ENCODE assay signal across 8 mouse cellular contexts in the genomic region with DNA sequence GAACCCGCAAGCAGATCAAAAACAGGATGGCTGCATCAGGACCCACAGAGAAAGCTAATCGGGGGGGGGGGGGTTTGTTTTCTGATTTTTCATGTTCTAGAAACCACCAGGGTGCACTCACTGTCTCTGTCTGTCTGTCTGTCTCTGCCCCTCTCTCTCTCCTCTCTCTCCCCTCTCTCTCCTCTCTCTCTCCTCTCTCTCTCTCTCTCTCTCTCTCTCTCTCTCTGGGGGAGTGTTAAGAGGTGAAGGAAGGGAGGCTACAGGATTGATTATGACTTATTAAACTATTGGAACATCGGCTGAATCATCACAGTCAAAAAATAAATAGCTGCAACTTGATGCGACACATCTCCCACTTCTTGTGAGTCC. TPM values are rescaled to one million over a fixed set of nuclear protein-coding genes. Genes with fewer than 3 reads are reported as not detected.
DNase-seq lines count a peak whose midpoint lies in the region; ATAC-seq and TF ChIP-seq lines count a peak whose summit lies in the region.

No protein-coding gene starts in this region.

- no peak for TF ChIP-seq CTCF in cerebellum, adult 2 months (IDR thresholded peaks at IDR 0.05; ENCODE audit: borderline replicate concordance, insufficient read depth, low read depth, low read length)
- no peak for TF ChIP-seq CTCF in spleen, adult 2 months (IDR thresholded peaks at IDR 0.05; ENCODE audit: extremely low read depth, insufficient read depth, insufficient read length, insufficient replicate concordance)
- TF ChIP-seq CTCF in stomach, postnatal 0 days (IDR thresholded peaks at IDR 0.05; ENCODE audit: low read depth) = no peak

- no peak for ATAC-seq in cerebellum, adult (ENCODE audit: insufficient number of reproducible peaks, low FRiP score, low TSS enrichment)
- no peak for ATAC-seq in liver, embryonic 13.5 days (ENCODE audit: low read depth)
- ATAC-seq in stomach, postnatal 0 days (ENCODE audit: low FRiP score, low TSS enrichment) = no peak

- peak overlapping the region; percentile 55 for H3K4me3 ChIP-seq in cerebellum, adult 2 months (replicated peaks; ENCODE audit: insufficient read depth, low read depth, low read length)
- H3K4me3 ChIP-seq in spleen, adult 2 months (ENCODE audit: extremely low read depth, insufficient read depth, insufficient read length) = peak overlapping the region; percentile 51
- H3K4me3 ChIP-seq in liver, embryonic 13.5 days (replicated peaks) = peak overlapping the region; percentile 49; the same call in 1 of the 2 replicates
- H3K4me3 ChIP-seq in stomach, postnatal 0 days (ENCODE audit: low read depth, low read length) = peak overlapping the region; percentile 32; the same call in 1 of the 2 replicates

- H3K4me2 ChIP-seq in liver, embryonic 13.5 days = peak overlapping the region; percentile 65
- peak overlapping the region; percentile 74 for H3K4me2 ChIP-seq in stomach, postnatal 0 days (replicated peaks; ENCODE audit: low read depth)

- no peak overlapping the region for H3K27ac ChIP-seq in cerebellum, adult 2 months (ENCODE audit: insufficient read depth, low read length)
- no peak overlapping the region for H3K27ac ChIP-seq in spleen, adult 2 months (ENCODE audit: insufficient read depth, low read length)
- H3K27ac ChIP-seq in liver, embryonic 13.5 days = 0 out of 2 replicates have a peak overlapping the region, but pooled peaks have one; percentile 58
- no peak overlapping the region for H3K27ac ChIP-seq in stomach, postnatal 0 days (replicated peaks)

- no peaks in the 10 kb centered on the region for H3K9me3 ChIP-seq in liver, embryonic 13.5 days (replicated peaks)
- no peaks in the 10 kb centered on the region for H3K9me3 ChIP-seq in stomach, postnatal 0 days (ENCODE audit: control insufficient read depth, low read length)

- no peak for TF ChIP-seq POLR2A in cerebellum, adult 2 months (IDR thresholded peaks at IDR 0.05; ENCODE audit: borderline replicate concordance, insufficient read depth, low read length)
- no peak for TF ChIP-seq POLR2A in spleen, adult 2 months (IDR thresholded peaks at IDR 0.05; ENCODE audit: low read depth, low read length)

- H3K36me3 ChIP-seq in spleen, adult 2 months (ENCODE audit: control insufficient read depth, insufficient read depth, low read length) = no peaks in the 10 kb centered on the region
- no peaks in the 10 kb centered on the region for H3K36me3 ChIP-seq in liver, embryonic 13.5 days
- H3K36me3 ChIP-seq in stomach, postnatal 0 days (ENCODE audit: control insufficient read depth, insufficient read depth, low read length) = no peaks in the 10 kb centered on the region

- no peaks in the 10 kb centered on the region for H3K27me3 ChIP-seq in cerebellum, adult 2 months (ENCODE audit: control insufficient read depth, insufficient read depth, low read length)
- peaks cover 10% of the 10 kb centered on the region for H3K27me3 ChIP-seq in spleen, adult 2 months (ENCODE audit: control insufficient read depth, insufficient read depth, low read length)
- peaks cover 49% of the 10 kb centered on the region for H3K27me3 ChIP-seq in liver, embryonic 13.5 days
- H3K27me3 ChIP-seq in stomach, postnatal 0 days (ENCODE audit: control insufficient read depth, insufficient read depth, low read length) = 0 out of 2 replicates have a peak, but pooled peaks cover 3% of the 10 kb centered on the region

- no peak overlapping the region; the same call in 1 of the 2 replicates for H3K9ac ChIP-seq in liver, embryonic 13.5 days
- H3K9ac ChIP-seq in stomach, postnatal 0 days (ENCODE audit: low read length) = peak overlapping the region; percentile 38; the same call in 1 of the 2 replicates

- H3K4me1 ChIP-seq in cerebellum, adult 2 months (ENCODE audit: control insufficient read depth, insufficient read depth, low read length) = peaks cover 7% of the 10 kb centered on the region; the same call in 1 of the 2 replicates
- H3K4me1 ChIP-seq in spleen, adult 2 months (ENCODE audit: control insufficient read depth, insufficient read depth, insufficient read length) = peaks cover 14% of the 10 kb centered on the region
- peaks cover 14% of the 10 kb centered on the region; the same call in 1 of the 2 replicates for H3K4me1 ChIP-seq in liver, embryonic 13.5 days (replicated peaks)
- H3K4me1 ChIP-seq in stomach, postnatal 0 days (replicated peaks; ENCODE audit: control insufficient read depth, insufficient read depth) = 0 out of 2 replicates have a peak, but pooled peaks cover 5% of the 10 kb centered on the region

- no peak for DNase-seq in cerebellum, adult 2 months
- no peak for DNase-seq in spleen, adult 2 months (ENCODE audit: low read depth in 1 of 2, low spot score in 2 of 2)
- no peak for DNase-seq in spleen, adult 18-20 months
- no peak for DNase-seq in liver, embryonic 13.5 days
- no peak for DNase-seq in stomach, postnatal 0 days (ENCODE audit: low spot score)
- DNase-seq in cerebellum, postnatal 10 days = no peak
- DNase-seq in urinary bladder, postnatal 10 days (ENCODE audit: low spot score) = no peak

- 27% methylated on average over 4 of the region's 4 CpGs for WGBS in cerebellum, adult 2 months
- 9% methylated on average over 4 of the region's 4 CpGs for WGBS in spleen, adult 2 months
- WGBS in liver, embryonic 13.5 days (ENCODE audit: insufficient replicate concordance) = 19% methylated on average over 4 of the region's 4 CpGs
- WGBS in stomach, postnatal 0 days = 34% methylated on average over 4 of the region's 4 CpGs

- no peak for TF ChIP-seq EP300 in stomach, postnatal 0 days (optimal IDR thresholded peaks at IDR 0.05)

RNA-seq across cellular contexts. Expression of gene Sstr2, which starts 0.9 kb away (rescaled TPM):
- polyA plus RNA-seq in cerebellum, adult 2 months (2012; rRNA removed) = 3.3 and 4.0 TPM in 2 replicates
- polyA plus RNA-seq in spleen, adult 2 months (2012; rRNA removed) = 0.19 and 0.25 TPM in 2 replicates
- 2.7 and 2.9 TPM in 2 replicates for polyA plus RNA-seq in liver, embryonic 13.5 days (2015; fragmentation: Nextera tagmentation; extraction: Ambion mirVana)
- polyA plus RNA-seq in stomach, postnatal 0 days (2015; fragmentation: Nextera tagmentation; extraction: Ambion mirVana) = 1.5 and 1.8 TPM in 2 replicates

RNA-seq across cellular contexts. Expression of gene Cog1, which starts 30.7 kb away (rescaled TPM):
- 84.0 and 87.5 TPM in 2 replicates for polyA plus RNA-seq in cerebellum, adult 2 months (2012; rRNA removed)
- polyA plus RNA-seq in spleen, adult 2 months (2012; rRNA removed) = 33.7 and 40.6 TPM in 2 replicates
- polyA plus RNA-seq in liver, embryonic 13.5 days (2015; fragmentation: Nextera tagmentation; extraction: Ambion mirVana) = 12.3 and 14.3 TPM in 2 replicates
- 14.4 and 15.3 TPM in 2 replicates for polyA plus RNA-seq in stomach, postnatal 0 days (2015; fragmentation: Nextera tagmentation; extraction: Ambion mirVana)

RNA-seq across cellular contexts. Expression of gene Slc39a11, which starts 31.6 kb away (rescaled TPM):
- polyA plus RNA-seq in cerebellum, adult 2 months (2012; rRNA removed) = 13.0 and 14.1 TPM in 2 replicates
- 11.6 and 13.6 TPM in 2 replicates for polyA plus RNA-seq in spleen, adult 2 months (2012; rRNA removed)
- polyA plus RNA-seq in liver, embryonic 13.5 days (2015; fragmentation: Nextera tagmentation; extraction: Ambion mirVana) = 15.0 and 16.3 TPM in 2 replicates
- 56.6 and 58.0 TPM in 2 replicates for polyA plus RNA-seq in stomach, postnatal 0 days (2015; fragmentation: Nextera tagmentation; extraction: Ambion mirVana)
